Mouse (Mus musculus): Measurements from ENCODE around the gene Tcfl5.

Tcfl5 gene

DNA sequence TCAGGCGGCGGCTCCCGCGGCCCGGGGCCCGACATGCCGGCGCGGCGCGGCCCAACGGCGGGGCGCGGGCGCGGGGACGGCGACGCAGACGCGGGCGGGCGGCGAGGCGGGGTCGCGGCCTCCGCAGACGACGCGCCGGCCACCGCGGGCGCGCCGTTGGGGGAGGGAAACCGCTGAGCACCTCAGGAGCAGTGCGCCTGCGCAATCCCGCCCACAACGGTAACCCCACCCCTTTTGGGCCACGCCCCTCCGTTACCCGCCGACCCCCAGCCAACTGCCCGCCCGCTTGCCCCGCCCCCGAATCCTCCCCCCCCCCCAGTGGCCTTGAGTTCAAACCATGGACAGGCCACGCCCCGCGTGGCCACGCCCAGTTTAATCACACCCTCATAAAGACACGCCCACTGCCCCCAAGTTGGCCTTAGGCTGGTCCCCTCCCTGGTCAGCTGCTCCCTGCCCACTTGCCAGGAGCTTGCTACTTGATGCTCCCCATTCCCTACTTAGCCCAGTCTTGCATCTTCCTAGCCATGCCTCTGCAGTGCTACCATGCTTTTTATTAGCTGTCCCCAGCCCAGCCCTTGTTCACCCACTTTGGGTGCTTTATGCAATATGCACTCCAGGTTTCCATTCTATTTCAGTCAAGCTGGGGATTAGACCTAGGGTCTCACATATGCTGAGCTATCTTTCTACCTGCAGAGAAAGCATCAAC, at the start of gene Tcfl5:
TSS of gene Tcfl5 (minus strand) at position 154 of the 706 bp plus-strand sequence.
- DNase-seq (ENCODE audit: low read depth), result no peak

DNA sequence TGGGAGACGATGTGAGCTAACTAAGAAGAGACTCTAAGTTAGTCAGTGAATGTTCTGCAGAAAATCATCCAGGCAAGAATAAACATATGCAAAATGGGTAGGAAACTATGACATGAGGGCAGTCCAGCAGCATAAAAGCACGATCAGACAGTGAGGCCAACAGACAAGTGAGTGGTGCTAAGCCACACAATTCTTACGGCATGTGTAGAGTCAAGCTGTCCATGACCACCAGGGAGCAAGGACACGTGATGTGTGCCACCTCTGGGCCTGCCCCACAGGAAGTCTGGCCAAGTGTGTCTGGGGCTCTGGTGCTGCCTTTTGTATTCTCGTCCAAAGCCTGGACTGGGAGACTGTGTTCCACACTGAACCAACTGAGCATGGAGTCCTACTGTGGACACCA, 47.3 kb upstream of the Tcfl5 start:
- no peak for DNase-seq (ENCODE audit: low read depth)

DNA sequence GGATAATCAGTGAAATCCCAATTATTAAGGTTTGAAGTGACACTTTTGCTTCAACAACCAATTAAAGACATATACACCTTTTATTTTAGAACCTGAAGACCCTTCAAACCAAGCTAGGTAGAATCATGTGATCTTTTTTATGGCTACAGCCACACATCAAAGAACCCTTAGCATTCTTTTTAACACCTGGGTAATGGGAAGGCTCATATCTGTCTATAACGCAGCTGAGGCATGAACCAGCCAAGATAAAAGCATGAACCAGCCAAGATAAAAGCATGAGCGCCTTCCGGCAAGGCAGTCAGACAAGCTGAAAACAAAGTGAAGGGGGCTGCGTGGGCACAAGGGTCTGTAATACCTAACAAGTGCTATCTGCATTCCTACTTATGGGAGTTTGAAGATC, 41.5 kb upstream of the Tcfl5 start:
- DNase-seq (ENCODE audit: low read depth), result no peak

DNA sequence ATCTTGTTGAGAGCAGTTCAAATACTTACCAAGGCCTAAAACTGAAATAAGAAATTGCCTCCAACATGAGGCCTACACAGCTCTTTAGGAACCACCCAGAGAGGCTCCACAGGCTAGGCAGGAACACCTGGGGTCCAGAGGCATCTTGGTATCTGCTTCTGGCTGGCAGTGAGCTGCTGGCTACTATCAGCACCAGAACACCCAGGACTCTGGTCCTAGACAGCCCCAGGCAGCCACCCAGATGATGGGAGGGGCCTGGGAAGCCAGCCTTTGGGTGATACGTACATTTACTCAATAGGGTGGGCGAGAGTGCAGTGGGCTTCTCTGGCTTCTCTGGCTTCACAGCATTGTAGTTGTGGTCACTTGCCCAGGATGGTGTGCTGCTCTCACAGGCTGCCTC, 41.0 kb upstream of the Tcfl5 start:
- no peak for DNase-seq (ENCODE audit: low read depth)

DNA sequence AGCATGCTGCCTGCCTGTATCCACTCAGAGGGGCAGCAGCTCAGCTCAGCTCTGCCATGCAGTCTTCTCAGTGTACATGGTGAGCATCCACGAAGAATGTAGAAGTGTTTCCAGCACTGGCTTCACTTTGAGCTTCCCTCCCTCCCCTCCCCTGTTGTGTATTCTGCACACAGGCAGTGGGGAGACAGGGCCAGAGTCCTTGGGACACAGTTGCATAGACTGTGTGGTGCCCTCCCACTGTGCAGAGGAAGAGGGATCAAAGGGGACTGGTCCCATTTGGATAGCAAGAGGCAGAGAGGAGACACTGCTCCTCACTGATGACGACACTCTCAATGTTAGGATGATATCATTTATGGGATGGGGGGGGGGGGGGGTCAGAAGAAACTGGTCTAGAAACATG, 38.7 kb upstream of the Tcfl5 start:
- DNase-seq (ENCODE audit: low read depth), result no peak

DNA sequence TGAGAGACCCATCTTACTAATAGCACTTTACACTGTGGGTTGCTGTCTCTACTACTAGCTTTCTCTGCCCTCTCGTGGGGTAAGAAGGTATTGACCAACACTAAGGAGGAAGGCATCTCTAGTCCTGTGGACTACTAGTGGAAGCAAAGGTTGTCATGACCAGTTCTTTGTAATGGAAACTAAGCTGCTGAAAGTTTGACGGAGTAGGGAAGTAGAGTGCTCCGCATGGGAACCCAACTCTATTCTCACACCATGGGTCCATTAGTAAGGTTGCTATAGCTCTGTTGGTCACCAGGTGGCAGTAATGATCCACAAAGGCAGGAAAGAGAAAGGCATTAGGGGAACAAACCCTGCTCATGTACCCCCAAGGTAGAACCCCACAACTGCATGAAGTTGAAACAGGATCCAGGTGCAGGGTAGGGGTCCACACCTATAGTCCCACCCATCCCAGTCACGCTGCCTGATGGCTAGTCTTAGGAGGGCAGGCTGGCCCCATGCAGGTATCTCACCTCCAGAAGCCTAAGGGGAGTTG, 36.2 kb upstream of the Tcfl5 start:
- DNase-seq (ENCODE audit: low read depth), result peak; percentile 88

DNA sequence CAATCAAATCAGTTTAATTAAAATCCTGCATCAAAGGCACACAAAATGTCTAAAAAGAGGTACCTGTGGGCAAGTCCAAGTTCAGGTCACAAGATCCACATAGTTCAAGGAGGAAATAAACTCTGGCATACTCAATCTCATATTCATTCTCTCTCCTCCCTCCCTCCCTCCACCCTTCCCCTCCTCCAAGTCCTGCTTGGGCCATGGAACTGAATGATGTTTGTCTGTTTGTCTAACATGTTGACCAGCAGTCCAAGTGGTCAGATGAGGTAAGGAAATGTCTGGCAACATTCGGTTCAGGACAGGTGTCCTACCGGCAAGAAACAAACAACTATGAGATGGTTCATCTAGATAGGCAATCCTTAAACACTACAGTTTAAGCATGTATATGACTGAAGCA, 34.2 kb upstream of the Tcfl5 start:
- no peak for DNase-seq (ENCODE audit: low read depth)

DNA sequence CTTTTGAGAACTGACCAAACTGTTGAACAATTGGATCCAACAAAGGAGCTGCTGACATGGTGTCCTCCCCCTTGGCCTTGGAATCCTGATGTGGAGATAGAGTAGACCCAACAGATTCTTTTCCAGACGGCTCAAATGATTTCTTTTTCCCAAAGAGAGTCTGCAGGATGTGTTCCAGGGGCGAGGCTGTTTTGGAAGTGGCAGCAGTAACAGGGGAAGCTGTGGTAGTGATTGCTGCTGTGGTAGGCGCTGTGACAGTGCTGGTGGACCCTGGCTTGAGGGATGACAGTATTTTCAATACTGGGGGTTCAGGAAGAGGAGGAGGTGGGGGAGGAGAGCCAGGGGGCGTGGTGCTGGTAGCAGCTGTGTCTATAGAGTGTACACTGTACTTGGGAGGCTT, 19.5 kb upstream of the Tcfl5 start:
- DNase-seq (ENCODE audit: low read depth), result no peak

DNA sequence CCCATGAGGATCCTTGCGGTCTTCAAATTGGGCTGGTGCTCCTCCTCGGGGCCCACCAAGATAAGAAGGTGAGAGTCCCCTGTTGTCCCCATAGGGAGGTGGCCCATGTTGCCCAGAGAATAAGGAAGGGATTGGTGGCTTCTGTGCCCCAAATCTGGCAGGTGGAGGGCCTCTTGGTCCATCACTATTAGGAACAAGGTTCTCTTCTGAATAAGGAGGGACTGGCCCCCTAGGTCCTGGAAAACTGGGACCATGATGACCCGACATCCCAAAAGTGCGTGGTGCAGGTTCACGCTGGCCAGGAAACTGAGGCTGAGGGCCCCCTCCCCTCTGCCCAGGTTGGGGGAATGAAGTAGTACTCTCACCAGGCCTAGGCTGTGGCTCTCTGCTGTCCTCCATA, 18.0 kb upstream of the Tcfl5 start:
- DNase-seq (ENCODE audit: low read depth), result no peak

DNA sequence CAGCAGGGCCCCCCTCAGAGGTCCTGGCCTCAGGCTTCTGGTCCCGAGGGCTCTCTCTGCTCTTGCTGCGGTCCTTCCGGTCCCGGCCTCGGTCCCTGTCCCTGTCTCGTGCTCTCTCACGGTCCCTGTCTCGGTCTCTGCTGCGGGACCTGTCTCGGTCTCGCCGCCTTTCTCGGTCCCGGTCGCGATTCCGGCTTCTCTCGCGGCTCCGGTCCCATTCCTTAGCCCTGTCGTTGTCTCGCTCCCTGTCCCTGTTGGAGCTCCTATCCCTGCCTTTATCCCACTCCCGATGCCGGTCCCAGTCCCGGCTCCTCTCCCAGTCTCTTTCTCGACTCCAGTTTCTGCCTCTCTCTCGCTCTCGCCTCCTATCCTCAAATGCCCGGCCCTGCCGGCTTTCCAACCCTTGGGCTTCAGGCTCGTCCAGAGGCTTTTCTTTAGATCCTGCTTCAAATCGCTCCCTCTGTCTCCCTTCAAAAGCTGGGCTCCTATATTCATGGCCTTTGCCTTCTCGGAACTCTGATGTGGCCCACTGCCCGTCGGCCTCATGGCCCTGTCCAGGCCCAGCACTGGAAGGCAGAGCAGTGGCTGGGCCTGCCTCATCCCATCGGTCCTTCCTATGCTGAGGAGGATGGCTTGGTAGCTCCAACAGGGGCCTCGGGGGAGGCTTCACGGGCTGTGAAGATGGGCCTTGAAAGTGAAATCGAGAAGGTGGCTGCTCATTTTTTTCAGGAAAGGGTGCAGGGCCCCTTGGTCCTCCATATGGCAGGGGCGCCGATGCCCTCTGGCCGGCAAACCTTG, 17.0 kb upstream of the Tcfl5 start:
- DNase-seq (ENCODE audit: low read depth), result no peak

DNA sequence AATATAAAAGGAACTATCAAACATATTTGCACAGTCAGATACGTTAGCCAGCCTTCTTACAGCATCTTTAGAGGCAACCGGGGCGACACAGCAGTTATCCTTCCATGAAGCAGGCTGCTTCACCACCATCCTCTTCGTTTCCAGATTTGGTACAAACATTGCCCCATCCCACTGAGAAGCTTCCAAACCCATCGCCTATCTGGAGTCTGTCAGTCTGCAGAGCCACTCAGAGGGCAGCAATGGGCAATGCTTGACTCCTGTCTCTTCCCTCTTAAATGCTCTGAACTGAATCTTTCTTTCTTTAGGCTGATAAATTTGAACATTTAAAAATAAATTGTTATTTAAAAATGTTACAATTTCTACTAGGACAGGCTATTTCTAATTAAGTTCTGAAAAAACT, 15.9 kb upstream of the Tcfl5 start:
- no peak for DNase-seq (ENCODE audit: low read depth)

DNA sequence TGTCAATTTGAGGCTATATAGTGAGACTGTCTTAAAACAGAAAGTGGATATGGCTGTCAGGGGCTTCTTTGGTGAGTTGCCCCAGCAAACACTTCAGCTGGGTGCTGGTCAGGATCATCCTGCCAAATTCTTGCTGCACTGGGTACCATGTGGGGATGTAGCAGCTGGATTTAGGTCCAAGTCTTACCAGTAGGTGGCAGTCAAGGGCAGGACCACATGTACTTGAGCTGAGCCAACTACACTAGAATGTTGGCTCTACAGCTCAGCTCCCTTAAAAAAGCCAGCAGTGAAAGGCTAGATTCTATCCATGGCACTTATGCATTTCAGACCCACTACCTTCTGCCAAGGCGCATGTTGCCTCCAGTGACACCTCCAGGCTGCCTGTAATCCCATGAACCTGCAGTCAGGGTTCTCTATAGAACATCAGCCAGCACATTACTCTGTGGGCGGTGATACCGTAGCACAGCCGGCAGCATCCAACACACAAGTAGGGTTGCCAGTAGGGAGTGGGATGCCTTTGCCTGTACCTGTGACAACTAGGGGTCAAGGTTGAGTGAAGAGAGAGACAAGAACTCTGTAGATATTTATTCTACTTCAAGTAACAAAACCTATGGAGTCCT, 15.0 kb upstream of the Tcfl5 start:
- peak; percentile 86 for DNase-seq (ENCODE audit: low read depth)

DNA sequence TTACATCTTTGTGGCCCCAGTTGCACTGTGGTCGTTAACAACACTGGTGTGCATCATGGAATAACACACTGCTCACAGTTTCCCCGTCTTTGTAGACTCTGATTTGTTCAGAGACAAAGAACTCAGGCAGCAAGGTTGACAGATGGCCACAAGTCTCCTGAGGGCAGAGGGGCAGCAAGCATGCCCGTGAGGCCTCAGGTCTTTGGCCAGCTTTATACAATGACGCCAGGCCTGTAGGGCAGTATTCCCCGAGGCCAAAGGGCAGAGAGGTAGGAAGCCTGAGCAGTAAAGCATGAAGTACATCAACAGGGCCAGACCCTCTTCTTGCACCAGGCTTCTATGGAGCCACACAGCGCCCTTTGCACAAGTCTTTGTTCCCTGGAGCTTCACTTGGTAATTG, 12.6 kb upstream of the Tcfl5 start:
- DNase-seq (ENCODE audit: low read depth), result no peak

DNA sequence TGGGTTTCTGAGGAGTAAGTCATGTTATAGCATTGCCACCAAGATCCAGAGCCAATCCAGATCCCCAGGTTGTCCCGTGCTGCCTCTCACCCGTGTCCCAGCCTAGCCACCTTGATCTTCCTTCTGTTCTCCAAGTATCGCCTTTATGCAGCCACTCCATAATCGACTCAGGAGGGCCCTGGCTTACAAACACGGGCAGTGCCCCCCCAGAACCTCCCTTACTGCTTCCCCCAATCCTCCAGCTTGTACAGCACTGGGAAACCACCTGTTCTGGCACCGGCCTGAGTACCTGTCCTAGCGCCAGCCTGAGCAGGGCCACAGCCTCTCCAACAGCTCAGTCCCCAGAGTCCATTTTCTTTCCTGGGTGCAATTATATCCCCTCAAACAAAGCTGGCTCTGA, 12.2 kb upstream of the Tcfl5 start:
- no peak for DNase-seq (ENCODE audit: low read depth)

DNA sequence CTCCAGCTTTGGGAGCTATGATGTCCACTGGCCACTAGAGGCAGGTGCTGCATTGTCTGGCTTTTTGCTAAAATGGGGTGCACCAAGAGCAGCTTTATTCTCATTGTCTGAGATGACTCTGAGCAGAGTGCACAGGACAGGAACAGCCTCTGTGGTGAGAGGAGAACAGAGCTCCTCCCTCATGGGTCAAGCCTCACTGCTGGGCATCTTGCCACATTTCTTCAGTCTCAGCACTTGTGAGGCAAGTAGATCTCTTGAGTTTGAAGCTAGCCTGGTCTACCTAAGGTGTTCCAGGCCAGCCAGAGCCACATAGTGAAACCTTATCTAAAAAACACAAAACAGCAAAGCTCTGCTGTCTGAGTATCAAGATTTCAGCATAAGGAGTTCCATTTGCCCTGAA, 4.3 kb upstream of the Tcfl5 start:
- no peak for DNase-seq (ENCODE audit: low read depth)

DNA sequence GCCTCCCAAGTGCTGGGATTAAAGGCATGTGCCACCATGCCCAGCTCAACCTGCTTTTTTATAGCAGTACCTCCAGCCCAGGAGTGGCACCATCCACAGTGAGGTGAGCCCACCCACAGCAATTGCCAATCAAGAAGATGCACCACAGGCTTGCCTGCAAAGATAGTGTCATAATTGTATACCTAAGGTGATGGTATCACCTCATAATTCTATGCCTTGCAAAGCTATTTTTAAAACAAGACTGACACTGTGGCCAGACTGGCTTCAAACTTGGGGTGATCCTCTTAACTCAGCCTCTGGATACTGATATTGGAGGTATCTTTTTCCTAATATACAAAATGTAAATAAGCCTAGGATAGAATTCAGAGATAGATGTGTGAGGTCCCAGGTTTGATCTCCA, 1.1 kb upstream of the Tcfl5 start:
- no peak for DNase-seq (ENCODE audit: low read depth)

DNA sequence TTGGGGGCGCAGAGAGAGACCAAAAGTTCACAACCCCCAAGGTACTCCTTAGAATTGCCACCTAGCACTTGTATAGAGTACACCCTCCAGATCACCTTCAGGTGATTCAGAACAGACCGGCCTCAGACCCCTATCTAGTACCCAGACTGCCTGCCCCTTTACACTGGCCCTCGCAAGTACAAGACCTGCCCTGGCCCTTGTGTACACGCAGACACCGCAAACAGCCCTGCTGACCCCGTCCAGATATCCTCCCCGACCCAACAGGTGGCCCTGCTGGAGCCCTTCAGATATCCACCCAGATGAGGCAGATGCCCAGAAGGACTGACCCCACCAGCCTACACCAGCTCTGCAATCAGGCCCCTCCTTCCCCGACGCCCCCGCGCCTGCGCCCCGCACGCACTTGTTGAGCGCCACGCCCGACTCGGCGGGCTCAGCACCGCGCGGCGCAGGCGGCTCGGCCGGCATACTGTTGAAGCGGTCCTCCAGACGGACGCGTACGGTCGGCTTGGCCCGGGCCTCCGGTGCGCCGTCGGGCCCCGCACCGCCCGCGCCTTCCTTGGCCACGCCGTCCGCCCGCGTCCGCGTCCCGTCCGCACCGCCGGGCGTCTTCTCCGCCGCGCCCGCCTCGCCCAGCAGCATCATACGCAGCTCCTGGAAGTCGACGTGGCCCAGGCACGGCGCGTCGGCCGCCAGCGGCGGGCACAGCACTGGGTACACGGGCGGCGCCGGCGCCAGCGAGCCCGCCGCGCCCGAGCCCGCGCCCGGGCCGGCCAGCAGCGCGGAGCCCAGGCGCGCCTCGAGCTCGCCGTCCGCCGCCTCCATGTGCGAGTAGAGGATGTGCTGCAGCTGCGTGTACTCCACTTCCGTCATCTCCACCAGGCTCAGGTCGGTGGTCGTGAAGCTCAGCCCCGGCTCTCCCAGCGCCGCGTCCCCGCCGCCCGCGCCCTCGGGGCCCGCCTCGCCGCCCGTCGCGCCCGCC, 643 bp downstream of the Tcfl5 start:
- DNase-seq (ENCODE audit: low read depth), result no peak

DNA sequence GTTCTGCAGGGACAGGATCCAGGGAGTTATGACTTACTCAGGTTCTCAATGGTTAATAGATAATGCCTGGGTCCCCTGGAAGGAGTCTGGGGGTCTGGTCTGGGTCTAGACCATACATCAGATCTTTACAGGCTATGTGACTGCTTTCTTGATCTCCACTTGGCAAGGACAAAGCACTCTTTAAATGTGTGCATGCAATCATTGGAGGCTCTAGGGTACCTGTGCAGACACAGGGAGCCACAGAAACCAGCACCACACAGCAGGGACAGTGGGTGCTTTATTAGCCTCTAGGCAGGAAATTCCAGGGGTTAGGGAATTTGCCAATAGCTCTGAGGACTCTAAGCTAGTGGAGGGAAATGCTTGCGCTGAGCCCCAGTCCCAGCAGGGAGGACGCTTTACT, 30.6 kb downstream of the Tcfl5 start:
- no peak for DNase-seq (ENCODE audit: low read depth)

DNA sequence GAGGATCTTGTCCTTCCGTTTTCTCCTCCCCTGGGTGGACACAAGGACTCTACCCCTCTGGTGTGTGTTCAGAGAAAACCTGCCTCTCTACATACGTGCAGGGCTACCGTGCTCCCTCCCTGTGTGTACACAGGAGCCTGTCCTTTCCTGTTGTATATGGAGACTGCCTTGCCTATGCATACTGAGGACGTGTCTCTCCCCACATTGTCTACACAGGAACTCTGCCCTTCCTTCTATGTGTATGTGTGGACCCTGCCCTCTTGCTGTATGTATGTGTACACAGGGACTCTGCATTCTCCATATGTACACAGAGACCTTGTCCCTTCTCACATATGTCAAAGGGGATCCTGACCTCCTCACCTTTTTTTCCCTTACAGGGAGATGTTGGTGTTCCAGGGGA, 32.2 kb downstream of the Tcfl5 start:
- DNase-seq (ENCODE audit: low read depth), result no peak

DNA sequence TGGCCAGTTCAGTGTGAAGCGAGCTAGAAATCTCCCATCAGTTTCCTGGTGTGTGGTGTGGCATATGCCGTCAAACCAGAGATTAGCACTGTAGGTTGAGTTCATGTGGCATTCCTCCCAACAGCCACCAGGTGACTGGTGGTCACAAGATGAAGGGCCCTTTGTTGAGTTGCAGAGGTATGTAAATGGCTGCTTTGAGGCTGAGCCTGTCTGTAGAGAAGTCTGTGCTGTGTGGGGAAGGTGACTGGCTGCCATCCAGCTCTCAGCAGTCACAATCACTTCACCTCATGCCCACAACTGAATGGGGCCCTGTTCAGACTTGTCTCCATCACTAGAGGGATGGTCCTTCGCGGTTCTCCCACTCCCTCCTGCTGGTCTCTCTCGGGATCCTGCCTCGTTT, 37.7 kb downstream of the Tcfl5 start:
- no peak for DNase-seq (ENCODE audit: low read depth)

DNA sequence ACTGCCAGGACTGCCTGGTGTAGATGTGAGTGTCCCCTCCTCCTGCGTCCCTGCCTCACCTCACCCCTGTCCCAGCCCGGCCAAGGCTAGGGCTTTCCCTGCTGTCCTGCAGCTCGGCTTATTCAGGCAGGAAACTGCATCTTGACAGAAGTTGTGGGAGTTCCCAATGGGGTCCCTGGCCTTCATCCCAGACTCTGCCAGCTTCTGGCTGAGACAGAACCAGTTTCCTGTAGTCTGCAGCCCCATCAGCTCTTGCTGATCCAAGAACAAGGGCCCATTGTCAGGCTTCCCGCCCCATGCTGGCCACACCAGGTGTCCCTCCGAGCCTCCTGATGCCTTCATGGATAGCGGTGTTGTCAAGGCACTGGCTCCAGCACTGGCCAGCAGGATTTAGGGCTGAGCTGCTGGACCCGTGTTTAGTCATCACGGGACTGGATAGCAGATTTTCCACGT, 41.9 kb downstream of the Tcfl5 start:
- no peak for DNase-seq (ENCODE audit: low read depth)

Measured in naive thymus-derived CD4-positive, alpha-beta T cell, adult 2 months (primary cell).